8 mouse cellular contexts compared by ENCODE assay signal in genomic region chrX:134807833-134808754, GRCm38 (mm10). TPM values are rescaled to one million over a fixed set of nuclear protein-coding genes. Genes with fewer than 3 reads are reported as not detected.
A peak's percentile ranks its signal among the peaks of the same experiment; 100 is the strongest.
DNase-seq lines count a peak whose midpoint lies in the region; ATAC-seq lines count a peak whose summit lies in the region.

No protein-coding gene starts in this region.

- peaks cover 6% of the 10 kb centered on the region for H3K36me3 ChIP-seq in heart, embryonic 11.5 days (ENCODE audit: control insufficient read depth, insufficient read depth, low read length)
- no peaks in the 10 kb centered on the region for H3K36me3 ChIP-seq in liver, embryonic 15.5 days (replicated peaks)
- H3K36me3 ChIP-seq in neural tube, embryonic 14.5 days (ENCODE audit: control insufficient read depth, insufficient read depth, low read length) = peaks cover 5% of the 10 kb centered on the region; the same call in 1 of the 2 replicates

- peak overlapping the region; percentile 60 for H3K4me3 ChIP-seq in heart, embryonic 11.5 days (ENCODE audit: low read depth, low read length)
- H3K4me3 ChIP-seq in liver, embryonic 15.5 days (replicated peaks) = peak overlapping the region; percentile 54
- peak overlapping the region; percentile 54 for H3K4me3 ChIP-seq in neural tube, embryonic 14.5 days (ENCODE audit: low read depth, low read length)

- 17% methylated on average over 28 of the region's 28 CpGs for WGBS in heart, embryonic 11.5 days (ENCODE audit: insufficient replicate concordance)
- WGBS in liver, embryonic 15.5 days (ENCODE audit: insufficient replicate concordance) = 21% methylated on average over 26 of the region's 28 CpGs
- WGBS in neural tube, embryonic 14.5 days = 20% methylated on average over 28 of the region's 28 CpGs

- no peaks in the 10 kb centered on the region; the same call in 1 of the 2 replicates for H3K4me1 ChIP-seq in heart, embryonic 11.5 days (ENCODE audit: control insufficient read depth, insufficient read depth, low read length)
- 0 out of 2 replicates have a peak, but pooled peaks cover 3% of the 10 kb centered on the region for H3K4me1 ChIP-seq in liver, embryonic 15.5 days (replicated peaks)
- no peaks in the 10 kb centered on the region; the same call in 1 of the 2 replicates for H3K4me1 ChIP-seq in neural tube, embryonic 14.5 days (ENCODE audit: control insufficient read depth, insufficient read depth, low read length)

- H3K4me2 ChIP-seq in heart, embryonic 11.5 days = peak overlapping the region; percentile 63
- peak overlapping the region; percentile 66 for H3K4me2 ChIP-seq in liver, embryonic 15.5 days
- peak overlapping the region; percentile 51 for H3K4me2 ChIP-seq in neural tube, embryonic 14.5 days (ENCODE audit: low read depth, low read length)

- H3K9ac ChIP-seq in heart, embryonic 11.5 days (ENCODE audit: low read depth, low read length) = peak overlapping the region; percentile 72
- peak overlapping the region; percentile 25; the same call in 1 of the 2 replicates for H3K9ac ChIP-seq in liver, embryonic 15.5 days
- peak overlapping the region; percentile 70 for H3K9ac ChIP-seq in neural tube, embryonic 14.5 days (replicated peaks; ENCODE audit: low read depth, low read length)

- H3K9me3 ChIP-seq in heart, embryonic 11.5 days (replicated peaks; ENCODE audit: control insufficient read depth, low read length) = no peaks in the 10 kb centered on the region
- H3K9me3 ChIP-seq in liver, embryonic 15.5 days (replicated peaks) = no peaks in the 10 kb centered on the region
- no peaks in the 10 kb centered on the region for H3K9me3 ChIP-seq in neural tube, embryonic 14.5 days (ENCODE audit: control insufficient read depth, low read length)

- peak; percentile 64 for DNase-seq in 3T3-L1 (ENCODE audit: low read depth, low spot score)
- peak; percentile 74 for DNase-seq in R1 (ENCODE audit: low read depth, low spot score)
- DNase-seq in embryo, embryonic 10.5 days (ENCODE audit: low spot score) = peak; percentile 67
- DNase-seq in kidney, postnatal 14 days = peak; percentile 34
- no peak for DNase-seq in c-Kit-positive CD71-positive TER-119-positive erythroid progenitor cells, embryonic 14.5 days (ENCODE audit: low spot score)

- H3K27me3 ChIP-seq in heart, embryonic 11.5 days (ENCODE audit: control insufficient read depth, insufficient read depth, low read length) = no peaks in the 10 kb centered on the region; the same call in 1 of the 2 replicates
- 0 out of 2 replicates have a peak, but pooled peaks cover 9% of the 10 kb centered on the region for H3K27me3 ChIP-seq in liver, embryonic 15.5 days
- H3K27me3 ChIP-seq in neural tube, embryonic 14.5 days (ENCODE audit: control insufficient read depth, insufficient read depth, low read length) = no peaks in the 10 kb centered on the region

- ATAC-seq in heart, embryonic 11.5 days (replicated peaks; ENCODE audit: insufficient number of reproducible peaks, low FRiP score, low TSS enrichment) = peak; percentile 64; the same call in 1 of the 2 replicates
- no peak for ATAC-seq in liver, embryonic 15.5 days (ENCODE audit: insufficient read depth)
- ATAC-seq in neural tube, embryonic 14.5 days (ENCODE audit: low read depth) = peak; percentile 82

- peak overlapping the region; percentile 32 for H3K27ac ChIP-seq in heart, embryonic 11.5 days (ENCODE audit: low read depth, low read length)
- no peak overlapping the region for H3K27ac ChIP-seq in liver, embryonic 15.5 days (replicated peaks)
- H3K27ac ChIP-seq in neural tube, embryonic 14.5 days (ENCODE audit: low read depth, low read length) = peak overlapping the region; percentile 86

RNA-seq across cellular contexts. Expression of gene Armcx2, which starts 0.9 kb away (rescaled TPM):
- polyA plus RNA-seq in heart, embryonic 11.5 days (2014; fragmentation: Nextera tagmentation; extraction: Ambion mirVana) = 58.1 and 75.6 TPM in 2 replicates
- 9.2 and 9.8 TPM in 2 replicates for polyA plus RNA-seq in liver, embryonic 15.5 days (2015; fragmentation: Nextera tagmentation; extraction: Ambion mirVana)
- 75.4 and 84.4 TPM in 2 replicates for polyA plus RNA-seq in neural tube, embryonic 14.5 days (2014; fragmentation: Nextera tagmentation; extraction: Ambion mirVana)

RNA-seq across cellular contexts. Expression of gene Armcx3, which starts 51.7 kb away (rescaled TPM):
- 82.0 and 94.0 TPM in 2 replicates for polyA plus RNA-seq in heart, embryonic 11.5 days (2014; fragmentation: Nextera tagmentation; extraction: Ambion mirVana)
- polyA plus RNA-seq in liver, embryonic 15.5 days (2015; fragmentation: Nextera tagmentation; extraction: Ambion mirVana) = 16.9 and 18.1 TPM in 2 replicates
- 95.3 and 100 TPM in 2 replicates for polyA plus RNA-seq in neural tube, embryonic 14.5 days (2014; fragmentation: Nextera tagmentation; extraction: Ambion mirVana)

RNA-seq across cellular contexts. Expression of gene Armcx6, which starts 56.9 kb away (rescaled TPM):
- 16.6 and 18.4 TPM in 2 replicates for polyA plus RNA-seq in heart, embryonic 11.5 days (2014; fragmentation: Nextera tagmentation; extraction: Ambion mirVana)
- 4.1 and 4.4 TPM in 2 replicates for polyA plus RNA-seq in liver, embryonic 15.5 days (2015; fragmentation: Nextera tagmentation; extraction: Ambion mirVana)
- 36.6 and 37.0 TPM in 2 replicates for polyA plus RNA-seq in neural tube, embryonic 14.5 days (2014; fragmentation: Nextera tagmentation; extraction: Ambion mirVana)
